Mouse (Mus musculus) ES-E14 (cell line): Measurements from ENCODE around the gene Sepsecs.

Experiments
- HCFC1 ChIP-seq: IDR thresholded peaks from 2 replicates; pipeline ENCODE4 v1.6.1; 2012; ENCODE audit warnings: low read length, inconsistent platforms, borderline replicate concordance; ENCODE audit not compliant: insufficient read depth
- ZC3H11A ChIP-seq: IDR thresholded peaks from 2 replicates; pipeline ENCODE4 v1.6.1; 2012; ENCODE audit warnings: low read depth, mild to moderate bottlenecking, inconsistent platforms, low read length, borderline replicate concordance

DNA sequence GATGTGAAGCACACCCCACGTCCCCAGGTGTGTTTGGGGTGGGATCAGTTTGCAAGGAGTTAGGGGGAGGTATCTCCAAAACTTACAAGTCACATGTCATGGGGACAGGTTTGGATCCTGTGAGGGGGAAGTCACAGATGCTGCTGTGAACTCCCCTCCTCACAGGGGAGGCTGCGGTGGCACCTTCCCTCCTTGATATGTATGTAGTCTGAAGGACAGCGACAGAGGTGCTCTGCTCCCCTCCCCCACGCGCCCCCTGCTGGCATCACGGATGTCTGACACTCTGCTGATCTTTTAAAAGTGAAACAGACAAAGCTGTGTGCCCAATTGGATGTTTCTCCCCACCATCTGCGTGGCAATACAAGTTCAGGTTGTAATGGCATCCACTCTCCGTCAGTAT, 35.5 kb downstream of the Sepsecs start:
- TF ChIP-seq ZC3H11A (no peak), HCFC1 (no peak)
